Mouse (Mus musculus) lung, adult 2 months (tissue): ENCODE results near the gene Slc25a42.

Source experiments
- CTCF ChIP-seq: fragments of 200-500 bp; IDR thresholded peaks from 2 replicates; pipeline ENCODE4 v1.5.1; 2011; ENCODE audit warnings: mild to moderate bottlenecking, low read length, control low read depth; ENCODE audit not compliant: insufficient read depth
- POLR2A ChIP-seq: fragments of 200-500 bp; IDR thresholded peaks from 2 replicates; pipeline ENCODE4 v1.6.1; 2011; ENCODE audit warnings: low read depth, mild to moderate bottlenecking, control low read depth, low read length, borderline replicate concordance; ENCODE audit errors: extremely low read depth

GRCm38 (mm10) chr8:70204757-70205156 lies 7.3 kb downstream of the Slc25a42 start:
- no peak for TF ChIP-seq POLR2A
- no peak for TF ChIP-seq CTCF
